Mouse (Mus musculus) kidney, adult 9 months (tissue): Measurements from ENCODE around the gene Cxcr1.
"Not testable (repeated sequence)": the region's sequence is repeated elsewhere in the genome, so short reads cannot be mapped to it uniquely, and the experiment has no call there.

Source experiments
- DNase-seq: peaks from one replicate; pipeline ENCODE4 v3.0.0; 2022

Cxcr1 gene

DNA sequence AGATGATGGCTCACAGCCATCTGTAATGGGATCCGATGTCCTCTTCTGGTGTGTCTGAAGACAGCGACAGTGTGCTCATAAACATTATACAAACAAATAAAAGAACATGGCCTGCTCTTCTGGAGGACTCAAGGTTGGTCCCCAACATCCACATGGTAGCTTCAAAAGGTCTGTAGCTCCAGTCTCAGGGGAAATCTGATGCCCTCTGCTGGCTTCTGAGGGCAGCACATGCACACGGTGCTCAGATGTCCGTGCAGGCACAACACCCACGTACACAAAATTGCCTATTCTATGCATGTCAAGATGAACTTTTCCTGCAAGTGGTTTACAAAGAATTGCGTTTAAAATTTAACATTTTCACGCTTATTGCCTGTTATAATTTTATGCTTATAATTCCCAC is 1.5 kb upstream of the Cxcr1 start:
- peak; percentile 58 for DNase-seq

DNA sequence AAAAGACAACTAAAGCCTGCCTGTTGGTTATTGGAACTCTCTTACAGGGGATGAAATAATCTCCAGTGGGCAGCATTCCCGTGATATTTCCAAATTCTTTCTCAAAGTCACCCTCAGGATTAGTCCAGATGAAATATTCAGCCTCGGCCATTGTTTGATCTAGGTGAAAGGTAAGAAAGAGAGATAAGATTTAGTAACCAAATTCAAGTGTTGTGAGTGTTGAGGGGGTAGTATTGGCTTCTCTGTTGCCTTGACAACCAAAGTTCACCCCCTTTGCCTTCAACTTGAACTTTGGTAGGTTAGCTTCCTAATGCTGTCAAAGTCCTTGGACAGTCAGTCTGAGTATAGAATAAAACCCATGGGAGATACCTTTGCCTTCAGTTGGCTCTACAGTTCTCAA is 1.7 kb downstream of the Cxcr1 start:
- DNase-seq, result no peak

DNA sequence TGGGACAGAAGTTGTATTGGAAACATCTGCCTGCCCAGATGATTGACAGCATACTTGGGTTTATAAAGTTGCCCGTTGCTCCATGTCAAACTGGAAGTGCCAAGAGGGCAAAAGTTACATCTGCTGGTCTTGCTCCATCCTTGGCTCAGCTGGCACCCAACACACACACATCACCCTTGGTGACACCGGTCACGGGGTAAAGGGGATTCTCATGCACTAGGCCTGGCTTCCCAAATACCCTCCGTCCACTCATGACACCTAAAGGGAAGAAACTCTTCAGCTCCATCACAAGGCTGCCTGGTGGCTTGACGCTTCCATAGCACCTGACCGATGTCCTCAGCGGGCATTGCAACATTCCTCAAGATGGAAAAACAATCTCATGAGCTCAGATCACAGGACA is 4.0 kb downstream of the Cxcr1 start:
- DNase-seq, result no peak

DNA sequence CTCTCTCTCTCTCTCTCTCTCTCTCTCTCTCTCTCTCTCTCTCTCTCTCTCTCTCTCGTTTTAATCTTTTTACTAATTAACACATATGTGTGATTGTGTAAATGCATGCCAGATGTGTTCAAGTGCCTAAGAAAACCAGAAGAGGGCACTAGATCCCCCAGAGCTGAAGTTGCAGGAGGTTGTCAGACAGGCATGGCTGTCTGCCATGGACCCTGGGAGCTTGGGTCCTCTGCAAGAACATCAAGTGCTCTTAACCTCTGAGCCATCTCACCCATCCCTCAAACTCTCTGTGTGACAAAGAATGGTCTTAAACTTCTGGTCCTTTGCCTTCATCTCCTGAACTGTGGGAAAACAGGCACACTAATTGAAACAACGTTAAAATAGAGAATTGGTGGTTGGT is 11.4 kb downstream of the Cxcr1 start:
- peak; percentile 35 for DNase-seq

DNA sequence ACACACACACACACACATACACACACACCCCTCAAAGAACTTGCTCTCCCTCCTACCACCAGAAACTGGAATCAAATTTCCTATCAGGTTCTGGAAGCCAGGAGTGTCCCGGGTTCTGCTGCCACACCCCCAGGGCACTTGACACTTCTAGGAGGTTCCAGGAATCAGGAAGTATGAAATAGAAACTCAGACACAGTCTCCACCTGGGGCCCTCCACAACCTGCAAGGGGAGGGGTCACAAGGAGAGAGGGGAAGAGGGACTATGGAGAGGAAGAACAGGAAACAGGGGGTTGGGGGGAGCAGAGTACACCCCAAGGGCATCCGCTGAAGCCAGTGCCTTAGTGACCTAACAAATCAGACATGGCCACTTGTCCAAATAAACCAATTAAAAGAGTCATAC is 13.0 kb downstream of the Cxcr1 start:
- no peak for DNase-seq

DNA sequence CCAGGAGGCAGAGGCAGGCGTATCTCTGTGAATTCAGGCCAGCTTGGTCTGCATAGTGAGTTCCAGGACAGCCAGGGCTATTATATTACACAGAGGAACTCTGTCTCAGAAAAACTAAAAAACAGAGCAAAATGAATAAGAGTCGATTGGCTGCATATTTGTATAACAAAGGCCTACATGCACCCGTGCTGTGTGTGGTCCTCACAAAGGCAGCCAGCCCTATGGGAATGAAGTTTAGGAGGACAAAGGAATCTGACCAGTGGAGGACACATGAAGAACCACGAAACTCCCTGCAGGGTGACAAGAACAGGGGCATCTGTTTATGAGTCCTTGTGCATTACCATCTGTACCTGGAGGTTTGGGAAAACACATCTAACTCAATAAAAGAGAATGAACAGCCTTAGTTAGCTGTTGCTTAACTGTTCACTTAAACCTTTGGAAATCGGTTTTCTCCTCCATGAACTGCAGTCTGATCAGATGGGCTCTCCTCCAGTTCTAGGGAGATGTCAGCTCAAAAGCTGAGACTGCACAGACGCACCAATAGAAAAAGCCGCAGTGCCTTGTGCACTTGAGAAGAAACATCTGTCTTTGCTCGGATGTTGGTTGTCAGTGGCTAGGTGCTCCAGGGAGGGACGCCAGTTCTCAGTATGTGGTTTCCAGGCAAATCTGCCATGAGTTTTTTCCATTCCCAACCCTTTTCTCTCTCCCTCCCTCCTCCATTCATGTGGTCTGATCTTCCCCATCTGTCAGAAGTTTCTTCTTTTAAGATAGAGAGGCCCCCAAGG is 14.6 kb downstream of the Cxcr1 start:
- no peak for DNase-seq

DNA sequence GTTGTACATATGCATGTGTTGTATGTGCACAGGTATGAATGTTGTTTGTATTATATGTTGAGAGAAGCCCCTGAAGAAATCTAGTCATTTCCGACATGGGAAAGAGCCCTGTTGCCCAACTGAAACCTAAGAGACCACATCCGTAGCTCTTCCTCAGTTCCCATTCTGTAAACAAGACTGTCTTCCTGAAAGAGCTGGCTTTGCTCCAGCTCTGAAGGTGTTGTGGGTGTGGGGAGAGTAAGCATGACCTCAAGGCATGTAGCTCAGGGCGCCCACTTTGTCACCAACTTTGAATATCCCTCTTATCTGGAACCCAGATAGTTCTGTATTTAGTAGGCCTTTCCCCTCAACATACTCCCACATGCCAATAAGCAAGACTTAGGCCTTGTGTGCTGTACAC is 15.8 kb downstream of the Cxcr1 start:
- no peak for DNase-seq

DNA sequence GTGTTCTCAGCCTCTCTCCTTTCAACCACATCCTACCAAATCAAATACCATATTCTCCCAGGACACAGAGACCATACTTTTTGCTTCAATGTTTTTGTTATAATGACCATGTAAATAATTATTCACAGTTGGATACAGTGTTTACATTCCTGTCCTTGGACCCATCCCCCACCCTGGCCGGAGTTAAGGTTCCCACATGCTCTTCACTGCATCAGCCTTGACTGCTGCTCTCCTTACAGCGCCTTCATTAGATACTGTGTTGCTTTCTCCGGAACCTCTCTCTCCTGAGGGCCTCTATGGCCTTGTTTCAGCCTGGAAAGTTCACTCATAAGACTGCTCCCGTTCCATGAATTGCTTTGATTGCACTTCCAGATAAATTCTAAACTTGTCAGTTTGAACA is 18.7 kb downstream of the Cxcr1 start:
- DNase-seq, result no peak

DNA sequence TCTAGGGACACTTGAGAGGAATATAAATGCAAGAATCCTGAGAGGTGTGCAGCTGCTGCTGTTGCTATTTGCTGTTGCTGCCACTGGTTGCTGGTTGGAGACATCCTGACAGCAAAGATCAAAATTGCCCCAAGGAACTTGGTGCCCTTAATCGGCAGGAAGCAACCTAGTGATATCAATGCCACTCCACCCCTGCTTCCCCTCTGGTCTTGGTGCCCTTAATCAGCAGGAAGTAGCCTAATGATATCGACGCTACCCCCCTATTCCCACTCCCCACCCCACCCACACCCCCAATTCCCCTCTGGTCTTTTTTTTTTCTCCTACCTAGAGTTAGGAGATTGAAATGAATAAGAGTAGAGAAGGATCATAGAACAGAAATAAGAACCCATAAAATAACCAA is 21.7 kb downstream of the Cxcr1 start:
- no peak for DNase-seq

- DNase-seq, result no peak
Measured at GRCm38 (mm10) chr1:74169721-74170120, 24.7 kb downstream of the Cxcr1 start.

DNA sequence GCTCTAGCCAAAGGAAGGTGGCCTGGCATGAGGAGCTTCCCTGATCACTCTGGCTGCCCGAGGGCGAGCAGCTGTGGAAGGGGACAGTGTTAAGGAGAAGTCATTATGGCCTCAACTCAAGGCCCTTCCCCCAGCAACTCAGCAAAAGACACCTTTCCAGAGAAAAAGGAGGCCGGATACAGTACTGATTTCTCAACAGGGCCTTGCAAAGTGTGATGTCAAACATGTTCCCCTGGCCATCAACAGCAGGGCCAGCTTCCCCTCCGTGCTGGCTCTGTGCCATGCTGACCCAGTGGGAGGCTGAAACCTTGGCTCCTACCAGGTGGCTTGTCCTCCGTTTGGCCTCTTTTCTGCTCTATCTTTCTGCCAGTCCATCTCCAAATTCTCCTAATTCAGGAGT is 27.3 kb downstream of the Cxcr1 start:
- no peak for DNase-seq

- no peak for DNase-seq
Measured at GRCm38 (mm10) chr1:74160036-74160435, 34.4 kb downstream of the Cxcr1 start.

- DNase-seq, result not testable (repeated sequence)
Measured at GRCm38 (mm10) chr1:74159613-74160012, 34.8 kb downstream of the Cxcr1 start.

- DNase-seq, result no peak
Measured at GRCm38 (mm10) chr1:74156381-74156910, 38.0 kb downstream of the Cxcr1 start.

GRCm38 (mm10) chr1:74155435-74156012 is 38.9 kb downstream of the Cxcr1 start:
- no peak for DNase-seq

GRCm38 (mm10) chr1:74153461-74154184 is 40.8 kb downstream of the Cxcr1 start, which contains the start of gene Cxcr2:
Cxcr2 (plus strand) TSS chr1:74153989.
- DNase-seq, result no peak

DNA sequence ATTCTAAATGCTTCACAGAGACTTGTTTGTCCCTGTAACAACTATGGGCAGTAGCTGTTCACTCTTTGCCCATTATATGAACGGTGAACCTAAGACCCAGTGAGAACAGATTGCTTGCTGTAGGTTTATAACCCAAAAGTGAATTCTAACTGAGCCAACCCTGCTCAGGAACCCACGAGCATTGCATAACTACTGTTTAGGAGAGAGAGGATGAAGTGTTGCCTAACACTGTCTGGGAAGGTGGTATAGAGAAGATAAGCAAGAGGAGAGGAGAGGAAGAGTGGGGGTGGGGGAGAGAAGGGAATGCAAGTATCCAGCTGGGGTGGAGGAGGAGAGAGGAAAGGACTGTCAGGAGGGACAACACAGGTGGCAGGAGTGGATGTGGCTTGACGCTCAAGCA is 43.3 kb downstream of the Cxcr1 start:
- DNase-seq, result no peak

- no peak for DNase-seq
Measured at GRCm38 (mm10) chr1:74150101-74150500, 44.3 kb downstream of the Cxcr1 start.

DNA sequence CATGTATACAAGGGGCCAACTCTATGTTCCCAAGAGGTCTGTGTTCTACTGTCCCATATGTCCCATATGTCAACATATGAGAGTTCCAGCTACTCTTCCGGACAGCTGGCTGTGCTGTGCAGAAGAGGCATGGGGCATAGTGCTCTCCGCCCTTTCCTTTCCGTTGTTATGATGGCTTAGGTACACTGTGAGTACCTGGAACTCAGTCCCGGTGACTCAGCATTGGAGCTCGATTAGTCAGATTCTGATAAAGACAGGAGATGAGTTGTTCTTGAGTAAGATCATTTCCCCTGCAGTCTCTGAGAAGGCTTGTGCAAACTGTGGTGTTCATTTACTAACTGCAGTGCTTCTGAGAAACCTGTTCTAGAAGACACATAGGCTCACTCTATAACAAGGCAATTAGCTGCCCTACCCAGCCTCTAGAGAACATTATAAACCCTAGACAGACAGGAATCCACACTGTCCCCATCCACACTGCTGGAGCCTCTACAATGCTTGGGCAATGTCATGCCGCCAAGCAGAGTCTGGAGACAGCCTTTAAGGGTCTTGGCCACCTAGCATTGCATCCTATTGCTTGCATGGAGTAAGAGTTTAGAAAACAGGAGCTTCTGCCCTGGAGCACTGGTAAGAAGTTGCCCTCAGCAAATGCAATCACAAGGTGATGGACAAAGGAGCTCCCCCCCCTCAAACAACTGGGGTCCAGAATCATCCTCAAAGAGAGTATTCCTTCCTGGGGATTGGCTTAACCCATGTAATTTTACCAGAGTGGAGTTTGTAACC is 45.1 kb downstream of the Cxcr1 start:
- DNase-seq, result no peak
